Mouse (Mus musculus): ENCODE data around the gene Ppie. TPM values are rescaled to one million over a fixed set of nuclear protein-coding genes. Genes with fewer than 3 reads are reported as not detected.
"Not testable (repeated sequence)": the region's sequence is repeated elsewhere in the genome, so short reads cannot be mapped to it uniquely, and the experiment has no call there.

Gene Ppie
- total RNA-seq, 2 experiments from 2014 or later: 20.7 to 22.6 TPM

DNA sequence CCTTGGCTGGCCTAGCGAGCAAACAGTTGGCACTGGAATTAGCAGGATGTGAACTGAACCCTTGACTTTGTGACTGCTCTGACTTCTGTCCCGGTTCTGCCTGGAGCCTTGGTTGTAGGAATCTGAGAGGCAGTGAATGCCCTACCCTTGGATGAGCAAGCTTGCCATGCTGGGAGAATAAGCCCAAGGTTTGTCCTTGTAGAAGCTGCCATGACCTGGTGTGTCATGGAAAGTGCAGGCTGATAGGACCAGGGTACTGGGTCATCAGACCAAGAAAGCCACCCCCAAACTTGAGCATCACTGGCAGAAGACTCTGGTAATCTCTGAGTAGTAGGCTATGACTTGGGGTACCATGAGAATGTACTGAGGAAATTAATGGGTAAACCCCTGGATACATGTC lies 18.5 kb downstream of the Ppie start:
- intact Hi-C loops (cut with DNase I): no loop called here
- DNase-seq (ENCODE audit: low spot score in 2 of 2): no peak

GRCm38 (mm10) chr4:123116640-123117039 lies 23.1 kb downstream of the Ppie start:
- intact Hi-C loops (cut with DNase I): not testable (repeated sequence)
- DNase-seq (ENCODE audit: low spot score in 2 of 2): peak; percentile 20 to 24

- intact Hi-C loops (cut with DNase I): no loop called here
- DNase-seq (ENCODE audit: low spot score in 2 of 2): no peak
Measured at GRCm38 (mm10) chr4:123116011-123116410, 23.7 kb downstream of the Ppie start, which contains the start of gene Oxct2b. Oxct2b (plus strand) TSS chr4:123116266.

DNA sequence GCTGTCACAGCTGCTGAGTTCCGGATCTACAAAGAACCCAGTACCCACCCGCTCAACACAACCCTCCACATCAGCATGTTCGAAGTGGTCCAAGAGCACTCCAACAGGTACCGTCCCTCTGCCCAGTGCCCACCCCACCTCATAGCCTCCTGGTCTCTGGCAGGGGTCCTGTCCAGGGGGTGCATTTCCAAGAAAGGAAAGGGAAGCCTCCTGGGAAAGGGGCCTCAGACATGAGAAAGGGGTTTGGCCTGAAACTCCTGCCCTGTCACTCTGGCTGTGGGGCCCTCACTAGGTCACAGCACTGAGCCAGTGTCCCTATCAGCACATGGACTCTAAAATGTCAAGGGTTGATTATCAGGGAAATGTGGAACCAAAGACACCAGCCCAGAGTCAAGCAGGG lies 25.1 kb downstream of the Ppie start:
- intact Hi-C loops (cut with DNase I); DNase-seq (ENCODE audit: low spot score in 2 of 2): not testable (repeated sequence)

- intact Hi-C loops (cut with DNase I): no loop called here
- no peak for DNase-seq (ENCODE audit: low spot score in 2 of 2)
Measured at GRCm38 (mm10) chr4:123112216-123112764, 27.5 kb downstream of the Ppie start.

DNA sequence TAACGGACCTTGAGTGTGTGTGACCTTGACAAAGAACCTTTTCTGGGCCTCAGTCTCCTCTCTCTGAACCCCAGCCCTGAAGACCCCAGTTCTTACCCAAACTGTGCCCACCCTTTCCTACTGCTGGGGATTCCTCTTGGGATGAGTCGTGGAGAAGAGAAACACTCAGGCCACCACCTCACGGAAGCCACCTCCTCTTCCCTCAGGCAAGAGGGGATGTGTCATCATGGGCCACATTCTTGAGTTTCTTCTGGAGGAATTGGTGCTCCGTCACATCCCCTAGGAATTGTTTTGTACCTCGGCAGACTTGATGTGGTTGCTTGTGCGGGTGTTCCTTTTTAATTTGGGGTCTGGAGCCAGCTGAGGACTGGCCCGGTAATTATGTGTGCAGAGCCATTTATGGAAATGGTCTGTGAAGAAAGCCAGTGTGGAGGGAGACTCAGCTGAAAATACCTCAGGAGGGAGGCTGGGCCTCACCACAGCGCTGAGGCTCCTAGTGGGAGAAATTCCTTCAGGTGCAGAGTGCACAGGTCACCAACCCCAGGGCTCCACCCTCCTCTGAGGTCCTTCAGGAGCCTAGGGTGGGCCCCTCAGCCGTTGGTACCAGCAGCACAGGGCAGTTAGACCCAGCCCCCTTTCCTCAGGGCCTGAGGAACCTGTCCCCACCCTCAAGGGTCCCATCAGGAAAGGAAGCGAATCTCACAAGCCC lies 28.3 kb downstream of the Ppie start:
- intact Hi-C loops (cut with DNase I); DNase-seq (ENCODE audit: low spot score in 2 of 2): not testable (repeated sequence)

GRCm38 (mm10) chr4:123110751-123111150 lies 29.0 kb downstream of the Ppie start:
- intact Hi-C loops (cut with DNase I): no loop called here
- DNase-seq (ENCODE audit: low spot score in 2 of 2): peak in 1 of 2 experiments; percentile 38

DNA sequence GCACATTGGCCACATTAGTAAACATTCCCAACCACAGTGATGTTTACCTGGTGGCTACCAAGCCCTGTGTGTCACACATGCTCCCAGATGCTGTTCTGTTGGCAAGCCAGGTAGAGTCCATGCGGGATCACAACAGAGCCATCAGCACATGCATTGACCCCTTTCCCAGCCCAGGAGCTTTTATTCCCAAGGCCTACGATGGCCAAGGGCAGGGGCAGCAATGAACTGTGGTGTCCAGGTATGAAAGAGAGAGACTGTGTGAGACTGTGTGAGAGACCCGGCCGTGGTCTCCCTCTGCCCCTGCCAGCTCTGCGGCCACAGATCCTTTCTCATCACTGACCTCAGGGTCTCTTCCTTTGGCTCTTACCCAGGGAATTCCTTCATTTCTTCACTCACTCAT lies 31.7 kb downstream of the Ppie start:
- no peak for DNase-seq (ENCODE audit: low spot score in 2 of 2)
- intact Hi-C loops (cut with DNase I): no loop called here

GRCm38 (mm10) chr4:123106864-123107263 lies 32.9 kb downstream of the Ppie start:
- intact Hi-C loops (cut with DNase I): no loop called here
- no peak for DNase-seq (ENCODE audit: low spot score in 2 of 2)

GRCm38 (mm10) chr4:123105929-123106328 lies 33.8 kb downstream of the Ppie start:
- DNase-seq (ENCODE audit: low spot score in 2 of 2); intact Hi-C loops (cut with DNase I): not testable (repeated sequence)

DNA sequence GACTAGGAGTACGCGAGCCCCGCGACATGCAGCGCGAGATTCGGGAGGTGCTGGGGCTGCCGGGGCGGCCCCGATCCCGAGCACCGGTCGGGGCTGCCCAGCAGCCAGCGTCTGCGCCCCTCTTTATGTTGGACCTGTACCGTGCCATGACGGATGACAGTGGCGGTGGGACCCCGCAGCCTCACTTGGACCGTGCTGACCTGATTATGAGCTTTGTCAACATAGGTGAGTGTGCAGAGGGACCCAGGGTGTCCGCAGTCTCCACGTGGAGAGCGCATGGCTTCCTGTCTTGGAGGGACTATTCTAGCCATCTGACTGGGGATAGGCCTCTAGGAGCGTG lies 34.3 kb downstream of the Ppie start:
- DNase-seq (ENCODE audit: low spot score in 2 of 2): no peak
- intact Hi-C loops (cut with DNase I): no loop called here

GRCm38 (mm10) chr4:123104651-123105450 lies 34.9 kb downstream of the Ppie start, which contains the start of gene Bmp8b:
Bmp8b (plus strand) TSS chr4:123105165.
- intact Hi-C loops (cut with DNase I): no loop called here
- DNase-seq (ENCODE audit: low spot score in 2 of 2): no peak

DNA sequence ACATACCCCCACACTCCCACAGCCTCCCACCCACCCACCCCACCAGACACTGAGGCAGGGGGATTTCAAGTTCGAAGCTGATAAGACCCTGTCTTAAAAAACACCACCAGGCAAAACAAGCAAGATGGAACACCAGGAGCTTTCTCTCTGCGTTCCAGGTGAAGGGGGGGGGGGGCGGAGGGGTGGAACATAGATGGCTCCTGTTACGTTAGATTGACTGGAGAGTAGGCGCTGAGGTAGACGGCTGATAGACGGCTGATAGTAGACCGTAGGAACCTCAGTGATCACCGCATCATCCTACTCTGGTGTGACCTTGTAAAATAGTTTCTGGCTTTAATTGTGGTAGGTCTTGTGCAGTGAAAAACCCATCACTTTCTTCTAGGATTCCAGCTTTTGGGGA lies 45.9 kb downstream of the Ppie start:
- intact Hi-C loops (cut with DNase I): no loop called here
- no peak for DNase-seq (ENCODE audit: low spot score in 2 of 2)

DNA sequence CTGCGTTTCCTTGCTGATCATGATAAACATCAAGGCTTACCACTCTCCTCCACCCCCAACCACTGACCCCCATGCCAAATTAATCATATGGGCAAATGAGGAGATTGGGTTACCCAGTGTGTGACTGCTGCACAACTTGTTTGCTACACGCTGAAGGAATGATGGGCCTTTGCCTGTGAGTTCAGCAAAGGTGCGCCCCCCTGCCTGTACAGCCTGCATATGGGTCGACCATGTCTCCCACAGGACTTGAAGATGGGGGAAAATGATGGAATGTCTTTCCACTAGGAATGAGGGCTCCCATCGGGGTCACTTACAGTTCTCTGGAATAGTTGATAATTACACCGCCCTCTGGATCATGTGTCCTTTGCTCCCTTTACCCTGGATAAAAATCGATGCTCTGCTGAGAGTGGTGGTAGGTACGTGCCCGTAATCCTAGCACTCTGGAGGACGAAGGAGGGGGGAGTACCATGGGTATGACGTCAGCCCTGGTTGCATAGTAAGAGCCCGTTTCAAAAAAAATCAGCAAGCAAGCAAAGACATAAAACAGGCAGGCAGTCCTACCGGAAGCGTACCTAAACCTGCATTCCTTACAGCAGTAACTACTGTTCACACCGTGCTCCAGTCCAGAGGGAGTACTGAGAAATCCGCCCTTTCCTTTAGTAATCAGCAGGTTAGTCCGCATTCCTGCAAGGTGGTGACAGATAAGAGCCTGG lies 46.5 kb downstream of the Ppie start:
- DNase-seq (ENCODE audit: low spot score in 2 of 2): no peak
- intact Hi-C loops (cut with DNase I): no loop called here

- no peak for DNase-seq (ENCODE audit: low spot score in 2 of 2)
- intact Hi-C loops (cut with DNase I): no loop called here
Measured at GRCm38 (mm10) chr4:123092621-123093020, 47.1 kb downstream of the Ppie start.

- DNase-seq (ENCODE audit: low spot score in 2 of 2): no peak
- intact Hi-C loops (cut with DNase I): no loop called here
Measured at GRCm38 (mm10) chr4:123086381-123086780, 53.4 kb downstream of the Ppie start.

DNA sequence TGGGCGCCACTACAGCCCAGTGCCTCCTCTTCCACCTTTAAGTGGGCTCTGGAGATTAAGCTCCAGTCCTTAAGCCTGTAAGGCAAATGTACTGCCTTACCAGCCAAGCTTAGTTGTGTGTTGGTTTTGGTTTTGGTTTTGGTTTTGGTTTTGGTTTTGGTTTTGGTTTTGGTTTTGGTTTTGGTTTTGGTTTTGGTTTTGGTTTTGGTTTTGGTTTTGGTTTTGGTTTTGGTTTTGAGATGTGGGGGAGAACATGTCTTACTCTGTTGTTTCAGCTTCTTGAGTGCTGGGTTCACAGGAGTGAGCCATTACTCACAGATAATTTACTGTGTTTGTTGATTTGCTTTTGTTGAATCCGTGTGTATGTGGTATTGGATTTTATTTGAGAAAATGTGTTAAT lies 54.5 kb downstream of the Ppie start:
- no peak for DNase-seq (ENCODE audit: low spot score in 2 of 2)
- intact Hi-C loops (cut with DNase I): no loop called here

DNA sequence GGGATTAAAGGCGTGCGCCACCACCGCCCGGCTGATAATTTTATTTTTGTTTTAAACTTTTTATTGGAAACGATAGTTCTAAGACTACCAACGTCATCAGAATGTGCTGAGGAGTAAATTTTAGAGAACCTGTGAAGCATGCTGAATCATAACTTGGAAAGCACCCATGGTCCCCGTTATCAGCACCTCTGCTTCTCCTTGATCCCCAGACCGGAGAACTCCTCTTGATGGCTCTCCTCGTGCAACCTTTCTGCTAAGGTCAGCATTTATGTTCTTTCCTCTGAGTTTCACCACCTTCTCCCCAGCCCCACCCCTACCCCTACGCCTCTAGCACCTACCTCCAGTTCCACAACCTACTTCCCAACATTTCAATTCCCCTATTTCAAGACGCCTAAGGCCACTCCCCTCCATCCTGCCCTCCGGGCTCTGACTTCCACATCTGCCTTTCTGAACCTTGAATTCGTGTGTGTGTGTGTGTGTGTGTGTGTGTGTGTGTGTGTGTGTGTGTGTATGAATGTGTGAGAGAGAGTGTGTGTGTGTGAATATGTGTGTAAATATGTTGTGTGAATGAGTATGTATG lies 56.3 kb downstream of the Ppie start:
- no peak for DNase-seq (ENCODE audit: low spot score in 2 of 2)
- intact Hi-C loops (cut with DNase I): loop anchor here (1.0 to 5.0 kb wide), 3 partner anchors 88 to 276 kb away; partner anchors contain the start of gene Mycl
